Mouse (Mus musculus): ENCODE data around the gene Ptprj. TPM values are rescaled to one million over a fixed set of nuclear protein-coding genes. Genes with fewer than 3 reads are reported as not detected.

Ptprj gene
- 17.5 TPM for total RNA-seq (2023)

DNA sequence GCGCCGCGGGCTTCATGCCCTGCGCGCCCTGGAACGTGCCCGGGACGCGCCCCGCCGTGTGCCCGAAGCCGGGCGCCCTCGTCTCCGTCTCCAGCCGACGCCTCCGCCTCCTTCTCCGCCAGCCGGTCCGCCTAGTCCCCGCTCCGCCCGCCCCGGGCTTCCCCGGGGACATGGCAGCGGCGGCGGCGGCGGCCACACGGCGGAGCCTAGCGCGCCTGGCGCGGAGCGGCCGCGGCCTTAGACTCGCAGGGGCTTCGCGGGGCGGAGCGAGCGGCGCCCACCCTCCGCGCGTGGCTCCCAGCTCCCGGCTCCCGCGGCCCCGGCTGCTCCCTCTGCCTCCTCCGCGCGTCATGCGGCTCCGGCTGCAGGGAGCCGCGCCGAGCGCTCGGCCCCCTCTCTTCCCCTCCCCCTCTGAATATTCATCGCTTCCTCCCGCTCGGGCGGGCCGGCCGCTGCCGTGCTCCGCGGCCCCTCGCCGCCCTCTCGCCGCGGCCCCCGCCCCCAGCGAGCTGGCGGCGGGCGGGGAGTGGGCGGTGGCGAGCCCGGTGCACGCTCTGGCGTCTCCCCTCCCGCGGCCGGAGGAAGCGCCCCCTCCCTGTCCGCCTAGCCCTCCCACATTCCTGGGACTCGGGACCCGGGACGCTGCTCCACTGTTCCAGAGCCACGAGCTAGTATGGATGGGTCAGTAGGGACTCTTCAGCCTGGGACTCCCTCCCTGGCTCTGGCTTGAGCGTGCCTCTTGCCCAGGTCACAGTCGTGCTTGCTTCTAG, at the start of gene Ptprj:
TSS of gene Ptprj (minus strand) at position 412 of the 770 bp plus-strand sequence.

DNA sequence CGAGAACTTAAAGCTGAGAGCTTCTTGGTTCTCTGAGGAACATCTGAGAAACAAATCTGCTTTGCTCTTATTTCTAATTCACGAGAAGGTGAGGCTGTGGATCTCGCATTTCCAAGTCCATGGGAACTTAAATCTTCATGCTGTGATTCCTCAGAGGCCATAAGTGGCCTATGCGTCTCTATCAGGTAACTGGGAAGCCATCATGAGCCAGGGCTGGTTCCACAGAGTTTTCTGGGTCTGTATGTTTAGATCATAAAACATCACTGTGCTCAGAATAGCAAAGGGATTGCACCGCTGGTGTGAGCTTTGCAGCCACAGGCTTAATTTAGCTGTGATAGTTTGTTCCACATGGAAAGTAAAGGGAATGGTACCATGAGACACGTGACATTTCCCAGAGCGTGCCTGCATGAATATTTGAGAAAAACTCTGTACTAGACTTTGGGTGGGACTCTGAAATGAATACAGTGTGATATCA, 181.8 kb downstream of the Ptprj start, which contains the start of gene Olfr1274-ps:
TSS of gene Olfr1274-ps (plus strand) at position 51 of the 475 bp plus-strand sequence.

Other genes starting within 250 kb of the Ptprj start
- gene Olfr1274-ps, start 182.0 kb downstream of the Ptprj start, total RNA-seq (2023): not detected
- gene Nup160, start 96.6 kb upstream of the Ptprj start, total RNA-seq (2023): 64.3 TPM
- 280 TPM for gene Fnbp4, start 164.7 kb upstream of the Ptprj start, total RNA-seq (2023)
- not detected for gene Agbl2, start 202.1 kb upstream of the Ptprj start, total RNA-seq (2023)